ENCODE assay signal across 1 mouse cellular context in the genomic region with DNA sequence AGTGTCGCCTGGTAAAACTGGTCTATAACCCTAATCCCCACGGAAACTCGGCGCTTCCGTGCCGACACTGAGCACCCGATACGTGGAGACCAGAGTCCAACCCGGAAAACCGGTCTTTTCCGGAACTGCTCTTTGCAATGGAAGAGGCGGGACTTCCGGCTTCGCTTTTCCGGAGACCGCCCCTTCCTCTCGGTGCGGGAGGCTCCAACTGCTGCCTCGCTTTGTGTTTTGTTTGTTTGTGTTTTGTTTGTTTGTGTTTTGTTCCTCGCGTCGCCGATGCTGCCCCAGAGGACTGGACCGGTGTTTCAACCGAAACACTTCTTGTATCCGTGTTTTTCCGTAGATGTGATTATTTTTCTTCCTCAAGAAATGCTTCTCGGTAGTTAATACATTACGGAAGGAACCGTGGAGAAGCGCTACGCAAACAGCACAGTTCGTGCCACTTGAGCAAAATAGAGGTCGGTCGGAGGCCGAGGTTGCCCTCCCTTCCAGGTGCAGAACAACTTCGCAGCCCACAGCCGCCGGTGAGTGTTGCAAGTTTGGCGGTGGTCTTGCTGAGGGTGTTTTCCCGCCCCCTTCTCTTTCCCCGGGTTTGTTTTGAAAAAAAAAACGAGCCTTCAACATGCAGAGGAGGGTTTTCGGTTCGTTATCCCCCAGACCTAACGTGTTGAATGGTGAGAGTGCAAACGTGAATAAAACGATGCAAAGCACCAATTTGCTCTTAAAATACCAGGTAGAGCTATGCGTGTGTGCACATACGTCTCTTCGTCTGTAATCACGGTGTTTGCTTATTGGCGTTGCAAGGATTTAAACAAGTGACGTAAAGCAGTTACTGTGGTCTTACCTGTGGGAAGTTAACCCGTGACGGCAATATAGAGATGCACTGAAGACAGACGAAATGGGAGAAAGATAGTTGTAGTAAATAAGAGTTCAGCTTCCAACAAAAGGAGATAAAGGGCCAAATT.
TF ChIP-seq lines count a peak whose summit lies in the region.

A gene (plus strand): TSS at position 173 of the 965 bp plus-strand sequence.

TF ChIP-seq in MEL, 35 proteins besides CTCF, POLR2A, EP300 and RAD21 (continued from another document):
- TF ChIP-seq TBP (IDR thresholded peaks at IDR 0.05; ENCODE audit: low read depth, low read length) (peak; percentile 70; the same call in 1 of the 2 replicates), RCOR1 (IDR thresholded peaks at IDR 0.05; ENCODE audit: low read depth, low read length) (no peak), E2F4 (IDR thresholded peaks at IDR 0.05; ENCODE audit: borderline replicate concordance, low read depth, low read length) (no peak), HCFC1 (IDR thresholded peaks at IDR 0.05; ENCODE audit: low read depth, low read length) (peak; percentile 90), NELFE (IDR thresholded peaks at IDR 0.05; ENCODE audit: low read depth, low read length) (peak; percentile 89), KAT2A (conservative IDR thresholded peaks at IDR 0.05; ENCODE audit: low read depth, low read length) (peak; percentile 61; the same call in 1 of the 2 replicates), ETS1 (IDR thresholded peaks at IDR 0.05; ENCODE audit: low read depth, low read length) (peak; percentile 37; the same call in 1 of the 2 replicates), MXI1 (IDR thresholded peaks at IDR 0.05; ENCODE audit: low read depth, low read length) (peak; percentile 74), SMC3 (IDR thresholded peaks at IDR 0.05; ENCODE audit: low read depth, low read length) (no peak), GABPA (IDR thresholded peaks at IDR 0.05; ENCODE audit: low read depth, low read length) (no peak), ZKSCAN1 (IDR thresholded peaks at IDR 0.05; ENCODE audit: low read depth, low read length) (no peak), BHLHE40 (IDR thresholded peaks at IDR 0.05; ENCODE audit: borderline replicate concordance, low read depth, low read length) (no peak), CHD1 (IDR thresholded peaks at IDR 0.05; ENCODE audit: low read depth, low read length) (no peak), UBTF (IDR thresholded peaks at IDR 0.05; ENCODE audit: borderline replicate concordance, insufficient read depth, low read depth, low read length) (no peak), POLR2AphosphoS2 (IDR thresholded peaks at IDR 0.05; ENCODE audit: low read length) (peak; percentile 88), CHD2 (IDR thresholded peaks at IDR 0.05; ENCODE audit: low read length) (no peak)
